Mouse (Mus musculus) heart, postnatal 0 days (tissue): Measurements from ENCODE around the gene Esf1. TPM values are rescaled to one million over a fixed set of nuclear protein-coding genes. Genes with fewer than 3 reads are reported as not detected.

Experiments used
- ATAC-seq: fragments of 200-750 bp; cut with Nextera tagmentation; 2 replicates; pipeline ENCODE4 v1.8.0; 2017; ENCODE audit warnings: low read depth, moderate number of reproducible peaks, moderate library complexity; ENCODE audit not compliant: insufficient read depth
- DNase-seq: peaks from one replicate; pipeline ENCODE4 v3.0.0-alpha.2; 2016; ENCODE audit warnings: low spot score
- H3K27ac ChIP-seq: fragments of 300-500 bp; sonication (generic); 2 replicates; pipeline ENCODE4 v1.5.1; 2014; ENCODE audit warnings: low read depth, mild to moderate bottlenecking
- H3K27me3 ChIP-seq: fragments of 300-500 bp; sonication (generic); 2 replicates; pipeline ENCODE4 v1.6.1; 2014; ENCODE audit warnings: low read length, mixed read lengths; ENCODE audit not compliant: control insufficient read depth, insufficient read depth
- H3K36me3 ChIP-seq: fragments of 300-500 bp; sonication (generic); replicated peaks from 2 replicates; pipeline ENCODE4 v1.6.1; 2014; ENCODE audit warnings: low read length, mixed read lengths; ENCODE audit not compliant: control insufficient read depth, insufficient read depth
- H3K4me1 ChIP-seq: fragments of 300-500 bp; sonication (generic); 2 replicates; pipeline ENCODE4 v1.6.1; 2014; ENCODE audit warnings: antibody characterized with exemption; ENCODE audit not compliant: control insufficient read depth, insufficient read depth
- H3K4me2 ChIP-seq: fragments of 300-500 bp; sonication (generic); 2 replicates; pipeline ENCODE4 v1.6.1; 2014; ENCODE audit warnings: low read depth, mild to moderate bottlenecking, low read length, moderate library complexity
- H3K4me3 ChIP-seq: fragments of 300-500 bp; sonication (generic); 2 replicates; pipeline ENCODE4 v1.5.1; 2014; ENCODE audit warnings: low read depth, low read length
- H3K9ac ChIP-seq: fragments of 300-500 bp; sonication (generic); replicated peaks from 2 replicates; pipeline ENCODE4 v1.6.1; 2014; ENCODE audit warnings: low read depth, low read length, mixed read lengths
- H3K9me3 ChIP-seq: fragments of 300-500 bp; sonication (generic); replicated peaks from 2 replicates; pipeline ENCODE4 v1.6.1; 2016; ENCODE audit warnings: low read length; ENCODE audit not compliant: control insufficient read depth
- CTCF ChIP-seq: IDR thresholded peaks from 2 replicates; pipeline ENCODE4 v1.5.1; 2016; ENCODE audit warnings: antibody characterized with exemption, control low read depth, low read depth
- EP300 ChIP-seq: IDR thresholded peaks from 2 replicates; pipeline ENCODE4 v1.6.1; 2016; ENCODE audit warnings: antibody characterized with exemption, low read depth
- WGBS: fragments of 180-500 bp; shearing (Covaris S2); extraction: QIAGEN DNeasy Blood & Tissue Kit; methylation state at CpG from one replicate; pipeline ENCODE4 v1.1.7; 2014; 5-methylcytosine and 5-hydroxymethylcytosine counted together
- polyA plus RNA-seq: library from polyadenylated mRNA; unstranded; fragments of >200 nt; fragmentation: Nextera tagmentation; extraction: Ambion mirVana; gene quantifications from 2 replicates; pipeline ENCODE4 v1.2.1, GENCODE M21; 2015
- total RNA-seq: library from RNA; depleted of rRNA; stranded (reverse); fragments of >200 nt; gene quantifications from 2 replicates; pipeline ENCODE4 v1.2.3, GENCODE M21; 2014; ENCODE audit warnings: low replicate concordance

The Esf1 gene
- total and polyA plus RNA-seq, 2 experiments from 2014 or later, result 2.9 to 12.9 TPM

- H3K36me3 ChIP-seq, result no peaks in the 10 kb centered on the region
- H3K27ac ChIP-seq, result no peak overlapping the region
- no peak overlapping the region for H3K4me3 ChIP-seq
- H3K4me2 ChIP-seq, result no peak overlapping the region
- no peaks in the 10 kb centered on the region for H3K4me1 ChIP-seq
- H3K9ac ChIP-seq, result no peak overlapping the region
- H3K27me3 ChIP-seq, result no peaks in the 10 kb centered on the region
- ATAC-seq (no peak), DNase-seq (no peak)
- WGBS, result 80% methylated on average over 4 of the region's 4 CpGs
- TF ChIP-seq EP300, result no peak
- no peak for TF ChIP-seq CTCF
- H3K9me3 ChIP-seq, result no peaks in the 10 kb centered on the region
These were observed 62.7 kb downstream of the Esf1 start for GRCm38 (mm10) chr2:140107641-140108040.

- Histone ChIP-seq H3K4me1 (no peaks in the 10 kb centered on the region), H3K36me3 (no peaks in the 10 kb centered on the region), H3K27me3 (no peaks in the 10 kb centered on the region), H3K9ac (no peak overlapping the region), H3K4me3 (no peak overlapping the region), H3K27ac (no peak overlapping the region), H3K9me3 (no peaks in the 10 kb centered on the region), H3K4me2 (no peak overlapping the region)
- WGBS, result 34% methylated on average over 3 of the region's 3 CpGs
- DNase-seq, result no peak
- no peak for TF ChIP-seq EP300
- no peak for TF ChIP-seq CTCF
- no peak for ATAC-seq
These were observed 65.4 kb downstream of the Esf1 start for GRCm38 (mm10) chr2:140104951-140105350.

- no peak overlapping the region for H3K9ac ChIP-seq
- no peaks in the 10 kb centered on the region for H3K9me3 ChIP-seq
- ATAC-seq (no peak), DNase-seq (no peak)
- no peak overlapping the region for H3K4me2 ChIP-seq
- no peak for TF ChIP-seq EP300
- no peak for TF ChIP-seq CTCF
- H3K36me3 ChIP-seq, result no peaks in the 10 kb centered on the region
- H3K4me3 ChIP-seq, result no peak overlapping the region
- H3K27ac ChIP-seq, result no peak overlapping the region
- 68% methylated on average over 3 of the region's 3 CpGs for WGBS
- no peaks in the 10 kb centered on the region for H3K4me1 ChIP-seq
- no peaks in the 10 kb centered on the region for H3K27me3 ChIP-seq
These were observed 69.6 kb downstream of the Esf1 start for GRCm38 (mm10) chr2:140100551-140101474.

GRCm38 (mm10) chr2:140099971-140100370, 70.4 kb downstream of the Esf1 start:
- Histone ChIP-seq H3K9me3 (no peaks in the 10 kb centered on the region), H3K27me3 (no peaks in the 10 kb centered on the region), H3K4me1 (no peaks in the 10 kb centered on the region), H3K4me2 (no peak overlapping the region), H3K36me3 (no peaks in the 10 kb centered on the region), H3K27ac (no peak overlapping the region), H3K4me3 (no peak overlapping the region), H3K9ac (no peak overlapping the region)
- DNase-seq (no peak), ATAC-seq (no peak)
- 68% methylated on average over 3 of the region's 3 CpGs for WGBS
- TF ChIP-seq EP300, result no peak
- no peak for TF ChIP-seq CTCF

GRCm38 (mm10) chr2:140097131-140097591, 73.2 kb downstream of the Esf1 start:
- Histone ChIP-seq H3K27ac (no peak overlapping the region), H3K36me3 (no peaks in the 10 kb centered on the region), H3K9me3 (no peaks in the 10 kb centered on the region), H3K4me3 (no peak overlapping the region), H3K9ac (no peak overlapping the region), H3K4me2 (no peak overlapping the region), H3K27me3 (no peaks in the 10 kb centered on the region), H3K4me1 (no peaks in the 10 kb centered on the region)
- ATAC-seq (no peak), DNase-seq (no peak)
- 60% methylated on average over 3 of the region's 3 CpGs for whole genome bisulfite sequencing
- TF ChIP-seq CTCF (no peak), EP300 (no peak)
